Mouse (Mus musculus): ENCODE data around the gene Fdx1l. TPM values are rescaled to one million over a fixed set of nuclear protein-coding genes. Genes with fewer than 3 reads are reported as not detected.

The Fdx1l gene
- total RNA-seq, 2 experiments from 2014 or later = 29.3 to 31.7 TPM

DNA sequence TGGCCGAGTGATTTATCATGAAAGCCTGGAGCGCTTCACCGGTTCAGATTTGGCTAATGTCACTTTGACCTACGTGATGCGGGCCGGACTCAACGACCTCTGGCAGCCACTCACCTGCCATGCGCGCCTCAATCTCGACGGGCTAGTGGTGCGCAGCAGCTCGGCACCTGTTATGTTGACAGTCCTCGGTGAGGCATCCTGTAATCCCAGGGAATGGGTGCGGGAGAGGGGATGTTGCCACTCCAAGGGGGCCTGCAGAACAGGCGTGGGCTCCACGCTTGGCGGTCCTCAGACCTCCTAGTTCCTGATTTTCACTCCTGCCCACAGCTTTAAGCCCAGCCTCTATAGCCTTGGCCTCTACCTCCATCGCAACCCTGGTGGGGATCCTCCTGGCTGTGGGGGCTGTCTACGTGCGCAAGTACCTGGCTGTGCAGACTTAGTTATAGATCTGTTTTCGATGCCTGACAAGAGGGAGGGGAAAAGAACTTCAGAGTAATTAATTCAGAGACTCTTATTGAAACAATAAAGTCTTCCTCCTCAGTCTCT, 43.3 kb downstream of the Fdx1l start:
- no peak for DNase-seq

DNA sequence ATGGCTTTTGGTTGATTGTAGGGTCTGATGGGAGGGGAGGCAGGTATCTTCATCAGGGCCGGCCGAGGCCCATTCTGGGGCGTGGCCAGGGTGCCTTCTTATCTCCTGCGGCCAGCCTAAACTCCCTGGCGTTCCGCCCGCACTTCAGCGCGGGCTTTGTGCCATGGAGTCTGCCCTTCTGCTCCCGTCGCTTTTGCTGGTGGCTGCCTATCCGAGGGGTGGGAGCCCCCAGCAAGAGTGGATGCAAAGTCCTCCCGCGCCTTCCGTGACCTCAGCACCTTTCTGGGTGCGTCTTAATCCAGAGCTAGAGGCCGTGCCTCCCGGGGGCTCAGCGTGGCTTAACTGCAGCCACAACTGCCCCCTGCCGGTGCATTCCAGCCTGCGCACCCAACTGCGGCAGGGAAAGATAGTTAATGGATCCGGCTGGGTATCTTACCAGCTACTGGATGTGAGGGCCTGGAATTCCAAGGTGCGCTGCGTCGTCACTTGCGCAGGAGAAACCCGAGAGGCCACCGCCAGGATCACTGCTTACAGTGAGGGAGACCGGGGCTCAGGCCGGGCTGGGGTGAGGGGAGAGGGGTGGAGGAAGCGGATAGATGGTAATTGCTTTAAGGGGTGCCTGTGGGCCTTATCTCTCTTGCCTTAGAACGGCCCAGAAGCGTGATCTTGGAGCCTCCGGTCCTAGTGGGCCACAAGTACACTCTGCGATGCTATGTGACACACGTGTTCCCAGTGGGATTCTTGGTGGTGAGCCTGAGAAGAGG, 43.9 kb downstream of the Fdx1l start, which contains the start of gene Icam4:
Gene Icam4, plus strand, starts transcription at position 83 of the 764 bp plus-strand sequence.
- intact Hi-C loops (cut with DNase I) = loop anchor here (2.0 kb wide), 3 partner anchors 27 to 107 kb away; partner anchors contain the start of genes Fdx1l, Gm49373 and Mrpl4
- peak; percentile 87 to 89 for DNase-seq

More for the DNA sequence above, 43.3 kb downstream of the Fdx1l start:
- intact Hi-C loops (cut with DNase I) = loop anchor here (2.0 kb wide), 2 partner anchors 43 to 107 kb away; partner anchors contain the start of genes Fdx1l and Gm49373

- intact Hi-C loops (cut with DNase I) = loop anchor here (2.0 kb wide), 1 partner anchor 26 kb away; the partner anchor contains the start of gene Mrpl4
- DNase-seq = no peak
Measured at GRCm38 (mm10) chr9:21028560-21029110, 44.8 kb downstream of the Fdx1l start.

DNA sequence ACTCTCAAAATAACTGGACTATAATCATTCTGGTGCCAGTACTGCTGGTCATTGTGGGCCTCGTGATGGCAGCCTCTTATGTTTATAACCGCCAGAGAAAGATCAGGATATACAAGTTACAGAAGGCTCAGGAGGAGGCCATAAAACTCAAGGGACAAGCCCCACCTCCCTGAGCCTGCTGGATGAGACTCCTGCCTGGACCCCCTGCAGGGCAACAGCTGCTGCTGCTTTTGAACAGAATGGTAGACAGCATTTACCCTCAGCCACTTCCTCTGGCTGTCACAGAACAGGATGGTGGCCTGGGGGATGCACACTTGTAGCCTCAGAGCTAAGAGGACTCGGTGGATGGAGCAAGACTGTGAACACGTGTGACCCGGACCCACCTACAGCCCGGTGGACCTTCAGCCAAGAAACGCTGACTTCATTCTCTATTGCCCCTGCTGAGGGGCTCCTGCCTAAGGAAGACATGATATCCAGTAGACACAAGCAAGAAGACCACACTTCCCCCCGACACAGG, 45.6 kb downstream of the Fdx1l start:
- DNase-seq = no peak
- intact Hi-C loops (cut with DNase I) = loop anchor here (2.0 kb wide), 1 partner anchor 25 kb away; the partner anchor contains the start of gene Mrpl4

DNA sequence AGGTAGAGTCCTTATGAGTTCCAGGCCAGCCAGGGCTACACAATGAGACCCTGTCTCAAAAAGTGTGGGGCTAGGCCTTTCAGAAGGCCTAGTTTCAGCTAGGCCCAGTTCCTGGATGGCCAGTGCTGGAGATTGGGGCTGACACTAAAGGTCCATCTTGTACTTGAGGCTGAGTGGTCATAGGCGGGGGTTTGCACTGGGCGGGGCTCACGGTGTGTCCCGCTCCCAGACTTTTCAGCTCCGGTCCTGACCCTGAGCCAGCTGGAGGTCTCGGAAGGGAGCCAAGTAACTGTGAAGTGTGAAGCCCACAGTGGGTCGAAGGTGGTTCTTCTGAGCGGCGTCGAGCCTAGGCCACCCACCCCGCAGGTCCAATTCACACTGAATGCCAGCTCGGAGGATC, 46.6 kb downstream of the Fdx1l start:
- intact Hi-C loops (cut with DNase I) = no loop called here
- no peak for DNase-seq

DNA sequence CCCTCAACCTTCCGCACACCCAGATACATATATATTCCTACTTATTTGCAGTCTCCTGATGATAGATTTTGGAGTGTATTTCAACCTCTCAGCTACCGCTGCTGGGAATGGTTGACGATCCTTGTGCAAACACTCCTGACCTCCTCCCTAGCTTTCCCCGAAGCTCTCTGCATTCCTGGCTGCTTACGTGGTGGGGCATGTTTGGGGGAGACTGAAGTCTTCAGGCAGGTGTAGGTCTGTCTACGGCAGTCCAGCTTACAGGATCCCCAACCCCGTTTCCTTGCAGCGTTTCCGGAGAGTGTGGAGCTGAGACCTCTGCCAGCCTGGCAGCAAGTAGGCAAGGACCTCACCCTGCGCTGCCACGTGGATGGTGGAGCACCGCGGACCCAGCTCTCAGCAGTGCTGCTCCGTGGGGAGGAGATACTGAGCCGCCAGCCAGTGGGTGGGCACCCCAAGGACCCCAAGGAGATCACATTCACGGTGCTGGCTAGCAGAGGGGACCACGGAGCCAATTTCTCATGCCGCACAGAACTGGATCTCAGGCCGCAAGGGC, 48.1 kb downstream of the Fdx1l start:
- intact Hi-C loops (cut with DNase I) = no loop called here
- DNase-seq = no peak

GRCm38 (mm10) chr9:21022726-21023125, 50.7 kb downstream of the Fdx1l start:
- intact Hi-C loops (cut with DNase I) = no loop called here
- DNase-seq = no peak

- intact Hi-C loops (cut with DNase I) = no loop called here
- no peak for DNase-seq
Measured at GRCm38 (mm10) chr9:21022288-21022687, 51.1 kb downstream of the Fdx1l start.

DNA sequence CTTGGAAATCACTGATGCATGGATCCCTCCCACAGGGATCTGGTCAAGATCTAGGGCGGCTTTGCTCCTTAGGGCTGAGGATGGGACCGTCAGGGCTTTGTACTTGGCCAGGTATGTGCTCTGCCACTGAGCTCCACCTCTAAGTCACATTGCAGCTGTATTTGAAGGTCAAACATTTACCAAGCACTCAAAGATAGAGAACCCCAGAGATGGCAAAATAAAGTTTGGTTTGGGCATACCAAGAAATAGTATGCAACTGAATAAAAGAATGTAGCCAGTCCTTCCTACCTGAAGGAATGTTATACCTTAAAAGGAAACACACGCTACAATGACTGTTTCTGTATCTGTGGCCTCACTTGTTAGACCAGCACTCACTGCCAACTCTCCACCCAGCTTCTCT, 52.1 kb downstream of the Fdx1l start:
- no peak for DNase-seq
- intact Hi-C loops (cut with DNase I) = no loop called here

GRCm38 (mm10) chr9:21018600-21018999, 54.8 kb downstream of the Fdx1l start:
- intact Hi-C loops (cut with DNase I) = no loop called here
- no peak for DNase-seq

Small RNAs within 50 kb of the gene (microRNA-seq; reads per million reads assigned to microRNA genes)
- 0 reads per million in 2 experiments for gene Mir1900
- 0 to 0.70 reads per million in 2 experiments for gene Mir7082

Other genes with a start within 250 kb of the Fdx1l start
- 1 to 10 TPM; 6.5 to 7.2 TPM for gene A230050P20Rik, start 205.0 kb downstream of the Fdx1l start, total RNA-seq (2021)
- gene Angptl6, start 193.9 kb downstream of the Fdx1l start, total RNA-seq (2021) = 1 to 10 TPM; 1.7 to 1.8 TPM
- gene Ppan, start 185.4 kb downstream of the Fdx1l start, total RNA-seq (2021) = 10 to 100 TPM; 13.2 to 13.9 TPM
- 100 to 1,000 TPM; 109 to 113 TPM for gene Eif3g, start 175.0 kb downstream of the Fdx1l start, total RNA-seq (2021)
- 10 to 100 TPM; 28.9 to 30.6 TPM for gene Dnmt1, start 113.7 kb downstream of the Fdx1l start, total RNA-seq (2021)
- gene S1pr2, start 96.8 kb downstream of the Fdx1l start, total RNA-seq (2021) = 10 to 100 TPM; 10.2 to 11.0 TPM
- gene Mrpl4, start 70.9 kb downstream of the Fdx1l start, total RNA-seq (2021) = 100 to 1,000 TPM; 103 to 104 TPM
- gene Icam1, start 57.6 kb downstream of the Fdx1l start, total RNA-seq (2021) = 1 to 10 TPM; 8.9 to 9.5 TPM
- gene Icam4, start 44.2 kb downstream of the Fdx1l start, total RNA-seq (2021) = under 1 TPM; 0.53 to 0.79 TPM
- gene Icam5, start 41.5 kb downstream of the Fdx1l start, total RNA-seq (2021) = under 1 TPM; 0.10 to 0.12 TPM
- gene Zglp1, start 6.5 kb downstream of the Fdx1l start, total RNA-seq (2021) = not detected
- gene Gm49373, start 518 bp downstream of the Fdx1l start, total RNA-seq (2021) = under 1 TPM; 0.31 to 0.32 TPM
- gene Gm38431, start 18.4 kb upstream of the Fdx1l start, total RNA-seq (2021) = under 1 TPM; 0.64 to 0.77 TPM
- gene Raver1, start 18.4 kb upstream of the Fdx1l start, total RNA-seq (2021) = 10 to 100 TPM; 38.6 to 39.4 TPM
- gene Tyk2, start 57.6 kb upstream of the Fdx1l start, total RNA-seq (2021) = 1 to 10 TPM; 8.9 to 9.5 TPM
- 100 to 1,000 TPM; 167 to 169 TPM for gene Cdc37, start 76.4 kb upstream of the Fdx1l start, total RNA-seq (2021)
- gene Pde4a, start 92.1 kb upstream of the Fdx1l start, total RNA-seq (2021) = 10 to 100 TPM; 21.3 to 28.2 TPM
- 10 to 100 TPM; 38.5 to 39.5 TPM for gene Keap1, start 165.7 kb upstream of the Fdx1l start, total RNA-seq (2021)
- gene S1pr5, start 174.8 kb upstream of the Fdx1l start, total RNA-seq (2021) = under 1 TPM; 0.41 to 0.50 TPM
- gene Atg4d, start 191.7 kb upstream of the Fdx1l start, total RNA-seq (2021) = 10 to 100 TPM; 67.6 to 69.6 TPM
- gene Kri1, start 214.4 kb upstream of the Fdx1l start, total RNA-seq (2021) = 10 to 100 TPM; 18.9 to 19.7 TPM
- gene Cdkn2d, start 217.8 kb upstream of the Fdx1l start, total RNA-seq (2021) = 10 to 100 TPM; 24.5 to 25.3 TPM
- not detected for gene Ap1m2, start 238.7 kb upstream of the Fdx1l start, total RNA-seq (2021)
- gene Slc44a2, start 247.1 kb upstream of the Fdx1l start, total RNA-seq (2021) = 10 to 100 TPM; 86.7 to 95.4 TPM